Mouse (Mus musculus) urinary bladder, postnatal 10 days (tissue): ENCODE data around the gene Dcaf8.

Experiments used
- DNase-seq: peaks from one replicate; pipeline ENCODE4 v3.0.0; 2022; ENCODE audit warnings: low spot score

Dcaf8 gene

GRCm38 (mm10) chr1:172148279-172148954 lies 533 bp downstream of the Dcaf8 start:
- DNase-seq = no peak

GRCm38 (mm10) chr1:172148955-172149815 lies 1.3 kb downstream of the Dcaf8 start:
- DNase-seq = no peak

- DNase-seq = no peak
These were observed 6.7 kb downstream of the Dcaf8 start for GRCm38 (mm10) chr1:172154536-172154935.

GRCm38 (mm10) chr1:172155518-172155917 lies 7.6 kb downstream of the Dcaf8 start:
- no peak for DNase-seq

GRCm38 (mm10) chr1:172159970-172160369 lies 12.1 kb downstream of the Dcaf8 start:
- DNase-seq = no peak

- DNase-seq = no peak
These were observed 12.6 kb downstream of the Dcaf8 start for GRCm38 (mm10) chr1:172160508-172160907.

- DNase-seq = no peak
These were observed 14.1 kb downstream of the Dcaf8 start for GRCm38 (mm10) chr1:172162009-172162408.

- no peak for DNase-seq
These were observed 15.1 kb downstream of the Dcaf8 start for GRCm38 (mm10) chr1:172162959-172163358.

GRCm38 (mm10) chr1:172167911-172168310 lies 20.0 kb downstream of the Dcaf8 start:
- DNase-seq = no peak

GRCm38 (mm10) chr1:172169809-172170208 lies 21.9 kb downstream of the Dcaf8 start:
- no peak for DNase-seq

GRCm38 (mm10) chr1:172172381-172172780 lies 24.5 kb downstream of the Dcaf8 start:
- no peak for DNase-seq

GRCm38 (mm10) chr1:172173181-172173580 lies 25.3 kb downstream of the Dcaf8 start:
- no peak for DNase-seq

GRCm38 (mm10) chr1:172177791-172178190 lies 29.9 kb downstream of the Dcaf8 start:
- no peak for DNase-seq

GRCm38 (mm10) chr1:172179102-172179501 lies 31.2 kb downstream of the Dcaf8 start:
- no peak for DNase-seq

GRCm38 (mm10) chr1:172180881-172181280 lies 33.0 kb downstream of the Dcaf8 start:
- no peak for DNase-seq

GRCm38 (mm10) chr1:172181777-172182176 lies 33.9 kb downstream of the Dcaf8 start:
- DNase-seq = no peak

GRCm38 (mm10) chr1:172183056-172183455 lies 35.2 kb downstream of the Dcaf8 start:
- no peak for DNase-seq

- DNase-seq = no peak
These were observed 36.0 kb downstream of the Dcaf8 start for GRCm38 (mm10) chr1:172183915-172184314.

GRCm38 (mm10) chr1:172186401-172187289 lies 38.8 kb downstream of the Dcaf8 start:
- no peak for DNase-seq

GRCm38 (mm10) chr1:172188891-172189290 lies 41.0 kb downstream of the Dcaf8 start:
- no peak for DNase-seq

- DNase-seq = no peak
These were observed 43.7 kb downstream of the Dcaf8 start for GRCm38 (mm10) chr1:172191578-172191977.

GRCm38 (mm10) chr1:172192217-172192616 lies 44.3 kb downstream of the Dcaf8 start:
- no peak for DNase-seq
